Mouse (Mus musculus): ENCODE measurements around the gene Snph. TPM values are rescaled to one million over a fixed set of nuclear protein-coding genes. Genes with fewer than 3 reads are reported as not detected.

Snph gene
- total and polyA plus RNA-seq, 3 experiments, result not detected

- Histone ChIP-seq H3K79me2 (ENCODE audit: control insufficient read depth, insufficient read depth, low read length, poor library complexity) (no peaks in the 10 kb centered on the region), H3K27me3 (ENCODE audit: control insufficient read depth in 1 of 2, insufficient read depth in 2 of 2, low read length in 2 of 2) (peaks cover 2% of the 10 kb centered on the region in 2 experiments; a peak in 2 of 4 replicates), H3K36me3 (ENCODE audit: control insufficient read depth in 1 of 2, insufficient read depth in 2 of 2, low read length in 2 of 2) (no peaks in the 10 kb centered on the region), H3K9ac (ENCODE audit: control insufficient read depth, low read depth, low read length, poor library complexity, severe bottlenecking) (no peak overlapping the region), H3K9me3 (replicated peaks; ENCODE audit: insufficient read depth, low read length) (no peaks in the 10 kb centered on the region), H3K27ac (ENCODE audit: control insufficient read depth, low read depth, low read length) (no peak overlapping the region), H3K4me3 (ENCODE audit: control insufficient read depth in 1 of 2, insufficient read depth in 1 of 2, low read depth in 2 of 2, low read length in 2 of 2) (no peak overlapping the region), H3K4me1 (ENCODE audit: control insufficient read depth in 1 of 2, insufficient read depth in 2 of 2, low read length in 2 of 2) (no peaks in the 10 kb centered on the region)
- DNase-seq (ENCODE audit: low read depth, low spot score), result no peak
- TF ChIP-seq ZNF384 (IDR thresholded peaks at IDR 0.05; ENCODE audit: low read depth, low read length) (no peak), HCFC1 (IDR thresholded peaks at IDR 0.05; ENCODE audit: low read depth, low read length) (peak; percentile 61)
These were observed 2.5 kb upstream of the Snph start for GRCm38 (mm10) chr2:151634903-151635302.

DNA sequence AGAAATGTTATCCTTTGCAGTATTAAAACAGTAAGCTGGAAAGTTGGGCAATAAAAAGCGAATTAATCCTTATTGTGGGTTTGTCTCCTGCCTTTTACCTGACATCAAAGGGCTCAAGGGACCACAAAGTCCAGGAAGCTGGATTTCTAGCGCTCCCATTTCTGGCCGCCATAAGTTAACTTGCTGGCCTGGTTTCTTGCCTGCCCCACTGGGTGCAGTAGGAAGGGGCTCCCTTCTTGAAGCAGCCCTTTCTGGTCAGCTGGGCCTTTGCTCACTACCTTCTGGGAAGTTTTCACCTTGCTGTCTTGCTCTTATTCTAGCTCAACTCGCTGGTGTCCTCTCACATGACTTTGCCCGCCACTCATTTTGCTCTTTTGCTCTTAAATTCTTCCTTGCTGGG, 589 bp upstream of the Snph start:
- no peaks in the 10 kb centered on the region for H3K36me3 ChIP-seq (ENCODE audit: control insufficient read depth in 1 of 2, insufficient read depth in 2 of 2, low read length in 2 of 2)
- H3K79me2 ChIP-seq (ENCODE audit: control insufficient read depth, insufficient read depth, low read length, poor library complexity), result no peaks in the 10 kb centered on the region
- H3K9me3 ChIP-seq (replicated peaks; ENCODE audit: insufficient read depth, low read length), result no peaks in the 10 kb centered on the region
- no peak overlapping the region for H3K27ac ChIP-seq (ENCODE audit: control insufficient read depth, low read depth, low read length)
- H3K4me3 ChIP-seq (ENCODE audit: control insufficient read depth in 1 of 2, insufficient read depth in 1 of 2, low read depth in 2 of 2, low read length in 2 of 2), result no peak overlapping the region
- H3K9ac ChIP-seq (ENCODE audit: control insufficient read depth, low read depth, low read length, poor library complexity, severe bottlenecking), result no peak overlapping the region
- TF ChIP-seq MYB (IDR thresholded peaks at IDR 0.05; ENCODE audit: low read depth, low read length) (no peak), TAL1 (IDR thresholded peaks at IDR 0.05; ENCODE audit: low read length) (no peak), SIN3A (IDR thresholded peaks at IDR 0.05; ENCODE audit: low read length) (no peak), USF2 (IDR thresholded peaks at IDR 0.05; ENCODE audit: borderline replicate concordance in 1 of 2, insufficient read depth in 1 of 2, low read depth in 1 of 2, low read length in 2 of 2) (no peak), MYC (IDR thresholded peaks at IDR 0.05; ENCODE audit: low read depth, low read length) (no peak), EP300 (IDR thresholded peaks at IDR 0.05; ENCODE audit: low read depth in 1 of 2, low read length in 2 of 2) (no peak), TCF12 (IDR thresholded peaks at IDR 0.05; ENCODE audit: low read depth, low read length) (no peak), GABPA (IDR thresholded peaks at IDR 0.05; ENCODE audit: low read depth, low read length) (no peak), RCOR1 (IDR thresholded peaks at IDR 0.05; ENCODE audit: low read depth, low read length) (no peak), MXI1 (IDR thresholded peaks at IDR 0.05; ENCODE audit: low read depth, low read length) (no peak), CHD1 (IDR thresholded peaks at IDR 0.05; ENCODE audit: low read depth, low read length) (no peak), CHD2 (IDR thresholded peaks at IDR 0.05; ENCODE audit: low read length) (no peak), KAT2A (conservative IDR thresholded peaks at IDR 0.05; ENCODE audit: low read depth, low read length) (no peak), POLR2AphosphoS2 (IDR thresholded peaks at IDR 0.05; ENCODE audit: low read length) (no peak), ETS1 (IDR thresholded peaks at IDR 0.05; ENCODE audit: low read depth, low read length) (no peak), ZNF384 (IDR thresholded peaks at IDR 0.05; ENCODE audit: low read depth, low read length) (no peak), POLR2AphosphoS5 (IDR thresholded peaks at IDR 0.05; ENCODE audit: borderline replicate concordance, low read depth, low read length) (no peak), MAFK (IDR thresholded peaks at IDR 0.05; ENCODE audit: borderline replicate concordance, low read depth, low read length) (no peak)
- DNase-seq (ENCODE audit: low read depth, low spot score), result no peak
- no peaks in the 10 kb centered on the region for H3K4me1 ChIP-seq (ENCODE audit: control insufficient read depth in 1 of 2, insufficient read depth in 2 of 2, low read length in 2 of 2)
- H3K27me3 ChIP-seq (ENCODE audit: control insufficient read depth in 1 of 2, insufficient read depth in 2 of 2, low read length in 2 of 2), result peaks cover 0 to 2% of the 10 kb centered on the region in 2 experiments; a peak in 2 of 4 replicates
